Mouse (Mus musculus) liver, postnatal 0 days (tissue): ENCODE results near the gene Slc9a4. TPM values are rescaled to one million over a fixed set of nuclear protein-coding genes. Genes with fewer than 3 reads are reported as not detected.

Experiments
- ATAC-seq: fragments of 200-750 bp; cut with Nextera tagmentation; 2 replicates; pipeline ENCODE4 v1.8.0; 2017; ENCODE audit warnings: mild to moderate bottlenecking, moderate library complexity
- DNase-seq: peaks from one replicate; pipeline ENCODE4 v3.0.0-alpha.2; 2016
- H3K27ac ChIP-seq: fragments of 300-500 bp; sonication (generic); 2 replicates; pipeline ENCODE4 v1.5.1; 2014; ENCODE audit warnings: antibody characterized with exemption, moderate library complexity, mild to moderate bottlenecking, low read depth
- H3K27me3 ChIP-seq: fragments of 300-500 bp; sonication (generic); 2 replicates; pipeline ENCODE4 v1.6.1; 2014; ENCODE audit warnings: low read length, control low read depth, mixed read lengths; ENCODE audit not compliant: insufficient read depth
- H3K36me3 ChIP-seq: fragments of 300-500 bp; sonication (generic); replicated peaks from 2 replicates; pipeline ENCODE4 v1.6.1; 2014; ENCODE audit warnings: mild to moderate bottlenecking, control low read depth, low read length, moderate library complexity, mixed read lengths; ENCODE audit not compliant: insufficient read depth
- H3K4me1 ChIP-seq: fragments of 300-500 bp; sonication (generic); 2 replicates; pipeline ENCODE4 v1.6.1; 2014; ENCODE audit warnings: antibody characterized with exemption, mild to moderate bottlenecking, control low read depth; ENCODE audit not compliant: insufficient read depth
- H3K4me2 ChIP-seq: fragments of 300-500 bp; sonication (generic); 2 replicates; pipeline ENCODE4 v1.6.1; 2014; ENCODE audit warnings: low read depth, mild to moderate bottlenecking, low read length, moderate library complexity, mixed read lengths
- H3K4me3 ChIP-seq: fragments of 300-500 bp; sonication (generic); 2 replicates; pipeline ENCODE4 v1.5.1; 2014; ENCODE audit warnings: low read depth, low read length
- H3K9ac ChIP-seq: fragments of 300-500 bp; sonication (generic); replicated peaks from 2 replicates; pipeline ENCODE4 v1.6.1; 2014; ENCODE audit warnings: mild to moderate bottlenecking, moderate library complexity
- H3K9me3 ChIP-seq: fragments of 300-500 bp; sonication (generic); 2 replicates; pipeline ENCODE4 v1.6.1; 2016; ENCODE audit warnings: mild to moderate bottlenecking, control low read depth, low read length, mixed read lengths
- CTCF ChIP-seq: sonication (generic); IDR thresholded peaks from 2 replicates; pipeline ENCODE4 v1.5.1; 2016; ENCODE audit warnings: antibody characterized with exemption, low read depth
- EP300 ChIP-seq: IDR thresholded peaks from 2 replicates; pipeline ENCODE4 v1.6.1; 2016; ENCODE audit warnings: antibody characterized with exemption, low read depth, mild to moderate bottlenecking
- WGBS: fragments of 180-500 bp; shearing (Covaris S2); extraction: QIAGEN DNeasy Blood & Tissue Kit; methylation state at CpG from one replicate; pipeline ENCODE4 v1.1.7; 2014; ENCODE audit not compliant: insufficient replicate concordance; 5-methylcytosine and 5-hydroxymethylcytosine counted together
- polyA plus RNA-seq: library from polyadenylated mRNA; unstranded; fragments of >200 nt; fragmentation: Nextera tagmentation; extraction: Ambion mirVana; gene quantifications from 2 replicates; pipeline ENCODE4 v1.2.1, GENCODE M21; 2015

The Slc9a4 gene
- polyA plus RNA-seq, 1 experiment from 2014 or later = not detected

- 78% methylated on average over 3 of the region's 3 CpGs for WGBS
- Histone ChIP-seq H3K9ac (no peak overlapping the region), H3K27ac (no peak overlapping the region)
Observed at GRCm38 (mm10) chr1:40601461-40601860, 21.6 kb downstream of the Slc9a4 start.

GRCm38 (mm10) chr1:40613219-40613618 is 33.3 kb downstream of the Slc9a4 start:
- H3K9ac ChIP-seq = no peak overlapping the region
- no peaks in the 10 kb centered on the region for H3K27me3 ChIP-seq
- no peak for DNase-seq
- no peaks in the 10 kb centered on the region for H3K36me3 ChIP-seq
- H3K9me3 ChIP-seq = no peaks in the 10 kb centered on the region
- no peak for ATAC-seq
- TF ChIP-seq EP300 = no peak
- no peak for TF ChIP-seq CTCF
- no peak overlapping the region for H3K4me2 ChIP-seq
- no peak overlapping the region for H3K4me3 ChIP-seq
- 64% methylated on average over 2 of the region's 2 CpGs for WGBS
- no peaks in the 10 kb centered on the region for H3K4me1 ChIP-seq
- no peak overlapping the region for H3K27ac ChIP-seq

More at GRCm38 (mm10) chr1:40601461-40601860, 21.6 kb downstream of the Slc9a4 start:
- no peaks in the 10 kb centered on the region for H3K27me3 ChIP-seq
- no peak overlapping the region for H3K4me2 ChIP-seq
- DNase-seq (no peak), ATAC-seq (no peak)
- TF ChIP-seq CTCF (no peak), EP300 (no peak)
- 0 out of 2 replicates have a peak, but pooled peaks cover 2% of the 10 kb centered on the region for H3K4me1 ChIP-seq
- no peaks in the 10 kb centered on the region for H3K9me3 ChIP-seq
- no peak overlapping the region for H3K4me3 ChIP-seq
- no peaks in the 10 kb centered on the region for H3K36me3 ChIP-seq

GRCm38 (mm10) chr1:40619093-40619492 is 39.2 kb downstream of the Slc9a4 start:
- no peak for ATAC-seq
- 72% methylated on average over 5 of the region's 5 CpGs for WGBS
- no peaks in the 10 kb centered on the region for H3K4me1 ChIP-seq
- TF ChIP-seq CTCF (peak; percentile 49), EP300 (no peak)
- no peak for DNase-seq
- no peaks in the 10 kb centered on the region for H3K27me3 ChIP-seq
- H3K27ac ChIP-seq = no peak overlapping the region
- no peak overlapping the region for H3K9ac ChIP-seq
- no peaks in the 10 kb centered on the region for H3K36me3 ChIP-seq
- H3K4me3 ChIP-seq = no peak overlapping the region
- no peak overlapping the region for H3K4me2 ChIP-seq
- H3K9me3 ChIP-seq = no peaks in the 10 kb centered on the region

- DNase-seq (no peak), ATAC-seq (no peak)
- Histone ChIP-seq H3K4me1 (no peaks in the 10 kb centered on the region), H3K9me3 (no peaks in the 10 kb centered on the region), H3K4me3 (no peak overlapping the region), H3K36me3 (no peaks in the 10 kb centered on the region), H3K4me2 (no peak overlapping the region), H3K27me3 (no peaks in the 10 kb centered on the region), H3K9ac (no peak overlapping the region), H3K27ac (no peak overlapping the region)
- TF ChIP-seq EP300 (no peak), CTCF (no peak)
- WGBS = 55% methylated on average over 5 of the region's 5 CpGs
Observed at GRCm38 (mm10) chr1:40619871-40620270, 40.0 kb downstream of the Slc9a4 start.

GRCm38 (mm10) chr1:40624954-40625353 is 45.1 kb downstream of the Slc9a4 start:
- Histone ChIP-seq H3K4me1 (no peaks in the 10 kb centered on the region), H3K27me3 (0 out of 2 replicates have a peak, but pooled peaks cover 2% of the 10 kb centered on the region), H3K9ac (no peak overlapping the region), H3K4me2 (no peak overlapping the region), H3K27ac (no peak overlapping the region), H3K9me3 (no peaks in the 10 kb centered on the region), H3K4me3 (no peak overlapping the region), H3K36me3 (no peaks in the 10 kb centered on the region)
- TF ChIP-seq EP300 (no peak), CTCF (no peak)
- ATAC-seq (no peak), DNase-seq (no peak)
- 71% methylated on average over 3 of the region's 3 CpGs for WGBS

- DNase-seq (no peak), ATAC-seq (no peak)
- no peaks in the 10 kb centered on the region for H3K4me1 ChIP-seq
Observed at GRCm38 (mm10) chr1:40626954-40627353, 47.1 kb downstream of the Slc9a4 start.

GRCm38 (mm10) chr1:40628443-40628842 is 48.6 kb downstream of the Slc9a4 start:
- no peaks in the 10 kb centered on the region for H3K36me3 ChIP-seq
- ATAC-seq (no peak), DNase-seq (no peak)
- H3K27ac ChIP-seq = no peak overlapping the region
- no peak overlapping the region for H3K4me3 ChIP-seq
- H3K9ac ChIP-seq = no peak overlapping the region
- 79% methylated on average over 3 of the region's 3 CpGs for WGBS
- H3K4me1 ChIP-seq = peaks cover 2% of the 10 kb centered on the region; the same call in 1 of the 2 replicates
- H3K9me3 ChIP-seq = no peaks in the 10 kb centered on the region
- TF ChIP-seq EP300 = no peak
- H3K4me2 ChIP-seq = no peak overlapping the region
- H3K27me3 ChIP-seq = 0 out of 2 replicates have a peak, but pooled peaks cover 2% of the 10 kb centered on the region

More at GRCm38 (mm10) chr1:40626954-40627353, 47.1 kb downstream of the Slc9a4 start:
- Histone ChIP-seq H3K36me3 (no peaks in the 10 kb centered on the region), H3K9ac (no peak overlapping the region), H3K9me3 (no peaks in the 10 kb centered on the region), H3K27ac (no peak overlapping the region), H3K27me3 (0 out of 2 replicates have a peak, but pooled peaks cover 2% of the 10 kb centered on the region), H3K4me3 (no peak overlapping the region), H3K4me2 (no peak overlapping the region)
- no peak for TF ChIP-seq CTCF
- no peak for TF ChIP-seq EP300
